Mouse (Mus musculus) hindbrain, embryonic 13.5 days (tissue): ENCODE data around the gene Wdr45. TPM values are rescaled to one million over a fixed set of nuclear protein-coding genes. Genes with fewer than 3 reads are reported as not detected.
"Not testable (repeated sequence)": the region's sequence is repeated elsewhere in the genome, so short reads cannot be mapped to it uniquely, and the experiment has no call there.

Experiments
- ATAC-seq: fragments of 200-750 bp; cut with Nextera tagmentation; 2 replicates; pipeline ENCODE4 v1.8.0; 2017; ENCODE audit warnings: moderate TSS enrichment; ENCODE audit not compliant: low FRiP score
- H3K27ac ChIP-seq: fragments of 300-500 bp; sonication (generic); 2 replicates; pipeline ENCODE4 v1.5.1; 2015; ENCODE audit warnings: inconsistent platforms, mild to moderate bottlenecking, moderate library complexity
- H3K27me3 ChIP-seq: fragments of 300-500 bp; sonication (generic); 2 replicates; pipeline ENCODE4 v1.6.1; 2015; ENCODE audit warnings: mild to moderate bottlenecking, inconsistent platforms
- H3K36me3 ChIP-seq: fragments of 300-500 bp; sonication (generic); 2 replicates; pipeline ENCODE4 v1.6.1; 2015; ENCODE audit warnings: mild to moderate bottlenecking, inconsistent platforms
- H3K4me1 ChIP-seq: fragments of 300-500 bp; sonication (generic); replicated peaks from 2 replicates; pipeline ENCODE4 v1.6.1; 2015; ENCODE audit warnings: inconsistent platforms
- H3K4me2 ChIP-seq: fragments of 300-500 bp; sonication (generic); 2 replicates; pipeline ENCODE4 v1.6.1; 2015; ENCODE audit warnings: inconsistent platforms, mild to moderate bottlenecking, moderate library complexity
- H3K4me3 ChIP-seq: fragments of 300-500 bp; sonication (generic); 2 replicates; pipeline ENCODE4 v1.5.1; 2015; ENCODE audit warnings: mild to moderate bottlenecking, inconsistent platforms
- H3K9ac ChIP-seq: fragments of 300-500 bp; sonication (generic); 2 replicates; pipeline ENCODE4 v1.6.1; 2015; ENCODE audit warnings: mild to moderate bottlenecking, inconsistent platforms
- H3K9me3 ChIP-seq: fragments of 300-500 bp; sonication (generic); 2 replicates; pipeline ENCODE4 v1.6.1; 2016; ENCODE audit warnings: inconsistent platforms
- WGBS: fragments of 180-500 bp; shearing (Covaris S2); methylation state at CpG from one replicate; pipeline ENCODE4 v1.1.7; 2015; 5-methylcytosine and 5-hydroxymethylcytosine counted together
- polyA plus RNA-seq: library from polyadenylated mRNA; unstranded; fragments of >200 nt; fragmentation: Nextera tagmentation; extraction: Ambion mirVana; gene quantifications from 2 replicates; pipeline ENCODE4 v1.2.1, GENCODE M21; 2015

The Wdr45 gene
- polyA plus RNA-seq, 1 experiment from 2014 or later: 32.2 TPM

- 0 out of 2 replicates have a peak overlapping the region, but pooled peaks have one; percentile 39 for H3K9ac ChIP-seq
- ATAC-seq: peak; percentile 86
- peak overlapping the region; percentile 28 for H3K4me3 ChIP-seq
- H3K36me3 ChIP-seq: no peaks in the 10 kb centered on the region
- peak overlapping the region; percentile 48 for H3K4me2 ChIP-seq
- no peaks in the 10 kb centered on the region for H3K4me1 ChIP-seq
- 17% methylated on average over 27 of the region's 27 CpGs for WGBS
- no peaks in the 10 kb centered on the region for H3K9me3 ChIP-seq
- H3K27ac ChIP-seq: no peak overlapping the region
- H3K27me3 ChIP-seq: 0 out of 2 replicates have a peak, but pooled peaks cover 3% of the 10 kb centered on the region
These were observed 34.6 kb upstream of the Wdr45 start for GRCm38 (mm10) chrX:7679405-7680056.

GRCm38 (mm10) chrX:7680057-7680412, 34.1 kb upstream of the Wdr45 start:
- peak overlapping the region; percentile 48 for H3K4me2 ChIP-seq
- 0 out of 2 replicates have a peak, but pooled peaks cover under 1% of the 10 kb centered on the region for H3K27me3 ChIP-seq
- no peaks in the 10 kb centered on the region for H3K9me3 ChIP-seq
- 0 out of 2 replicates have a peak overlapping the region, but pooled peaks have one; percentile 39 for H3K9ac ChIP-seq
- WGBS: 21% methylated on average over 12 of the region's 12 CpGs
- H3K4me3 ChIP-seq: peak overlapping the region; percentile 28
- no peaks in the 10 kb centered on the region for H3K36me3 ChIP-seq
- peak; percentile 65; the same call in 1 of the 2 replicates for ATAC-seq
- H3K27ac ChIP-seq: no peak overlapping the region
- no peaks in the 10 kb centered on the region for H3K4me1 ChIP-seq

GRCm38 (mm10) chrX:7680864-7681263, 33.3 kb upstream of the Wdr45 start, which contains the start of gene Magix:
TSS of gene Magix (minus strand) at chrX:7681251.
- peak within 1 kb of the TSS; percentile 48 for H3K4me2 ChIP-seq
- H3K4me1 ChIP-seq: no peaks in the 10 kb centered on the region
- no peaks in the 10 kb centered on the region for H3K9me3 ChIP-seq
- 66% methylated on average over 14 of the region's 14 CpGs for WGBS
- H3K36me3 ChIP-seq: no peaks in the 10 kb centered on the region
- H3K27ac ChIP-seq: no peak within 1 kb of the TSS
- peak within 1 kb of the TSS; percentile 28 for H3K4me3 ChIP-seq
- H3K9ac ChIP-seq: 0 out of 2 replicates have a peak within 1 kb of the TSS, but pooled peaks have one; percentile 39
- no peaks in the 10 kb centered on the region for H3K27me3 ChIP-seq
- no peak for ATAC-seq

GRCm38 (mm10) chrX:7688321-7688720, 25.8 kb upstream of the Wdr45 start:
- Histone ChIP-seq H3K9me3 (no peaks in the 10 kb centered on the region), H3K9ac (no peak overlapping the region), H3K27ac (no peak overlapping the region), H3K27me3 (no peaks in the 10 kb centered on the region), H3K4me1 (no peaks in the 10 kb centered on the region), H3K36me3 (no peaks in the 10 kb centered on the region), H3K4me2 (no peak overlapping the region), H3K4me3 (no peak overlapping the region)
- no peak for ATAC-seq
- WGBS: 97% methylated on average over 2 of the region's 2 CpGs

- Histone ChIP-seq H3K36me3 (no peaks in the 10 kb centered on the region), H3K27ac (no peak overlapping the region), H3K4me1 (no peaks in the 10 kb centered on the region), H3K4me3 (no peak overlapping the region), H3K4me2 (no peak overlapping the region), H3K27me3 (no peaks in the 10 kb centered on the region), H3K9me3 (no peaks in the 10 kb centered on the region), H3K9ac (no peak overlapping the region)
- ATAC-seq: no peak
- WGBS: 73% methylated on average over 3 of the region's 3 CpGs
These were observed 23.6 kb upstream of the Wdr45 start for GRCm38 (mm10) chrX:7690486-7690885.

- 30% methylated on average over 4 of the region's 4 CpGs for WGBS
- Histone ChIP-seq H3K27ac (no peak overlapping the region), H3K4me2 (no peak overlapping the region), H3K9me3 (no peaks in the 10 kb centered on the region), H3K4me3 (no peak overlapping the region), H3K4me1 (peaks cover 4% of the 10 kb centered on the region), H3K27me3 (no peaks in the 10 kb centered on the region), H3K9ac (no peak overlapping the region), H3K36me3 (no peaks in the 10 kb centered on the region)
- ATAC-seq: no peak
These were observed 21.3 kb upstream of the Wdr45 start for GRCm38 (mm10) chrX:7692862-7693261.

GRCm38 (mm10) chrX:7696520-7696919, 17.6 kb upstream of the Wdr45 start:
- H3K4me3 ChIP-seq: peak overlapping the region; percentile 9; the same call in 1 of the 2 replicates

GRCm38 (mm10) chrX:7696954-7697381, 17.2 kb upstream of the Wdr45 start, which contains the start of gene Gpkow:
TSS of gene Gpkow (plus strand) at chrX:7697131.
- no peaks in the 10 kb centered on the region for H3K27me3 ChIP-seq
- H3K4me1 ChIP-seq: peaks cover 16% of the 10 kb centered on the region
- peaks cover 9% of the 10 kb centered on the region for H3K36me3 ChIP-seq
- H3K4me2 ChIP-seq: peak within 1 kb of the TSS; percentile 60
- WGBS: 14% methylated on average over 33 of the region's 33 CpGs
- peak within 1 kb of the TSS; percentile 53 for H3K4me3 ChIP-seq
- H3K27ac ChIP-seq: peak within 1 kb of the TSS; percentile 58
- peak within 1 kb of the TSS; percentile 68 for H3K9ac ChIP-seq
- no peaks in the 10 kb centered on the region for H3K9me3 ChIP-seq
- ATAC-seq: peak; percentile 96

More at GRCm38 (mm10) chrX:7696520-7696919, 17.6 kb upstream of the Wdr45 start:
- ATAC-seq: peak; percentile 63; the same call in 1 of the 2 replicates
- WGBS: 45% methylated on average over 6 of the region's 6 CpGs
- Histone ChIP-seq H3K4me1 (peaks cover 16% of the 10 kb centered on the region), H3K4me2 (peak overlapping the region; percentile 42), H3K9me3 (no peaks in the 10 kb centered on the region), H3K27me3 (no peaks in the 10 kb centered on the region), H3K9ac (no peak overlapping the region), H3K36me3 (peaks cover 5% of the 10 kb centered on the region; the same call in 1 of the 2 replicates), H3K27ac (no peak overlapping the region)

- not testable (repeated sequence) for H3K36me3 ChIP-seq, H3K9me3 ChIP-seq, H3K27me3 ChIP-seq, H3K4me1 ChIP-seq
- H3K27ac ChIP-seq: peak overlapping the region; percentile 55
- WGBS: 20% methylated on average over 6 of the region's 12 CpGs
- H3K9ac ChIP-seq: peak overlapping the region; percentile 51
- peak overlapping the region; percentile 35 for H3K4me3 ChIP-seq
- H3K4me2 ChIP-seq: peak overlapping the region; percentile 52
- peak; percentile 2; the same call in 1 of the 2 replicates for ATAC-seq
These were observed 384 bp upstream of the Wdr45 start for GRCm38 (mm10) chrX:7713764-7714134.

GRCm38 (mm10) chrX:7716058-7716457, 1.9 kb downstream of the Wdr45 start:
- H3K4me3 ChIP-seq, H3K27me3 ChIP-seq, H3K9me3 ChIP-seq, H3K4me1 ChIP-seq, H3K9ac ChIP-seq, H3K27ac ChIP-seq, H3K4me2 ChIP-seq, ATAC-seq, H3K36me3 ChIP-seq: not testable (repeated sequence)
- 47% methylated on average over 1 of the region's 1 CpGs for WGBS

GRCm38 (mm10) chrX:7721514-7722281, 7.6 kb downstream of the Wdr45 start, which contains the start of gene Gm45208:
TSS of gene Gm45208 (plus strand) at chrX:7722245.
- ATAC-seq: peak; percentile 85
- Histone ChIP-seq H3K4me1 (peaks cover 6% of the 10 kb centered on the region), H3K9ac (peak within 1 kb of the TSS; percentile 70), H3K27ac (peak within 1 kb of the TSS; percentile 92), H3K4me3 (peak within 1 kb of the TSS; percentile 54), H3K36me3 (peaks cover 20% of the 10 kb centered on the region), H3K9me3 (no peaks in the 10 kb centered on the region), H3K27me3 (no peaks in the 10 kb centered on the region), H3K4me2 (peak within 1 kb of the TSS; percentile 67)
- 18% methylated on average over 22 of the region's 22 CpGs for WGBS

GRCm38 (mm10) chrX:7722282-7722611, 8.1 kb downstream of the Wdr45 start:
- peak; percentile 44 for ATAC-seq
- Histone ChIP-seq H3K9ac (peak overlapping the region; percentile 70), H3K4me1 (peaks cover 6% of the 10 kb centered on the region), H3K4me2 (peak overlapping the region; percentile 67), H3K27ac (peak overlapping the region; percentile 92; the same call in 1 of the 2 replicates), H3K27me3 (no peaks in the 10 kb centered on the region), H3K36me3 (peaks cover 21% of the 10 kb centered on the region), H3K4me3 (peak overlapping the region; percentile 54), H3K9me3 (no peaks in the 10 kb centered on the region)
- 28% methylated on average over 11 of the region's 11 CpGs for WGBS
